Mouse (Mus musculus): Measurements from ENCODE around the gene Ppp1r12a. TPM values are rescaled to one million over a fixed set of nuclear protein-coding genes. Genes with fewer than 3 reads are reported as not detected.

The Ppp1r12a gene
- polyA plus RNA-seq, 1 experiment from 2014 or later = 117 TPM

- WGBS = 92% methylated on average over 4 of the region's 4 CpGs
Observed at GRCm38 (mm10) chr10:108292651-108293050, 130.7 kb downstream of the Ppp1r12a start.

GRCm38 (mm10) chr10:108293620-108294195 is 131.7 kb downstream of the Ppp1r12a start:
- no peak overlapping the region for H3K4me2 ChIP-seq (ENCODE audit: low read length)
- no peak overlapping the region for H3K4me3 ChIP-seq (ENCODE audit: low read depth, low read length)
- no peaks in the 10 kb centered on the region for H3K9me3 ChIP-seq (ENCODE audit: control insufficient read depth, low read length)
- ATAC-seq (replicated peaks; ENCODE audit: low FRiP score, low TSS enrichment, low read depth) = no peak
- no peak for DNase-seq (ENCODE audit: low spot score)
- H3K27ac ChIP-seq (ENCODE audit: low read depth) = no peak overlapping the region
- no peaks in the 10 kb centered on the region for H3K4me1 ChIP-seq (replicated peaks; ENCODE audit: control insufficient read depth, insufficient read depth, low read length)
- 89% methylated on average over 16 of the region's 16 CpGs for WGBS
- H3K9ac ChIP-seq (ENCODE audit: low read length) = no peak overlapping the region
- H3K27me3 ChIP-seq (replicated peaks; ENCODE audit: control insufficient read depth, insufficient read depth, low read length) = no peaks in the 10 kb centered on the region
- H3K36me3 ChIP-seq (ENCODE audit: control insufficient read depth, insufficient read depth, low read length) = no peaks in the 10 kb centered on the region

More at GRCm38 (mm10) chr10:108292651-108293050, 130.7 kb downstream of the Ppp1r12a start:
- H3K4me1 ChIP-seq (replicated peaks; ENCODE audit: control insufficient read depth, insufficient read depth, low read length) = no peaks in the 10 kb centered on the region
- H3K27me3 ChIP-seq (replicated peaks; ENCODE audit: control insufficient read depth, insufficient read depth, low read length) = no peaks in the 10 kb centered on the region
- no peak overlapping the region for H3K4me3 ChIP-seq (ENCODE audit: low read depth, low read length)
- no peak overlapping the region for H3K9ac ChIP-seq (ENCODE audit: low read length)
- H3K27ac ChIP-seq (ENCODE audit: low read depth) = no peak overlapping the region
- no peaks in the 10 kb centered on the region for H3K9me3 ChIP-seq (ENCODE audit: control insufficient read depth, low read length)
- DNase-seq (ENCODE audit: low spot score) = no peak
- no peak overlapping the region for H3K4me2 ChIP-seq (ENCODE audit: low read length)
- H3K36me3 ChIP-seq (ENCODE audit: control insufficient read depth, insufficient read depth, low read length) = no peaks in the 10 kb centered on the region
- no peak for ATAC-seq (replicated peaks; ENCODE audit: low FRiP score, low TSS enrichment, low read depth)

GRCm38 (mm10) chr10:108294766-108295165 is 132.8 kb downstream of the Ppp1r12a start:
- DNase-seq (ENCODE audit: low spot score) (no peak), ATAC-seq (replicated peaks; ENCODE audit: low FRiP score, low TSS enrichment, low read depth) (no peak)
- Histone ChIP-seq H3K4me3 (ENCODE audit: low read depth, low read length) (no peak overlapping the region), H3K36me3 (ENCODE audit: control insufficient read depth, insufficient read depth, low read length) (no peaks in the 10 kb centered on the region), H3K4me1 (replicated peaks; ENCODE audit: control insufficient read depth, insufficient read depth, low read length) (no peaks in the 10 kb centered on the region), H3K27me3 (replicated peaks; ENCODE audit: control insufficient read depth, insufficient read depth, low read length) (no peaks in the 10 kb centered on the region), H3K9ac (ENCODE audit: low read length) (no peak overlapping the region), H3K9me3 (ENCODE audit: control insufficient read depth, low read length) (no peaks in the 10 kb centered on the region), H3K27ac (ENCODE audit: low read depth) (no peak overlapping the region), H3K4me2 (ENCODE audit: low read length) (no peak overlapping the region)
- 91% methylated on average over 7 of the region's 7 CpGs for WGBS

- DNase-seq (ENCODE audit: low spot score) (no peak), ATAC-seq (replicated peaks; ENCODE audit: low FRiP score, low TSS enrichment, low read depth) (no peak)
- no peaks in the 10 kb centered on the region for H3K36me3 ChIP-seq (ENCODE audit: control insufficient read depth, insufficient read depth, low read length)
- H3K4me1 ChIP-seq (replicated peaks; ENCODE audit: control insufficient read depth, insufficient read depth, low read length) = no peaks in the 10 kb centered on the region
- no peak overlapping the region for H3K4me3 ChIP-seq (ENCODE audit: low read depth, low read length)
- no peaks in the 10 kb centered on the region for H3K9me3 ChIP-seq (ENCODE audit: control insufficient read depth, low read length)
- H3K27ac ChIP-seq (ENCODE audit: low read depth) = no peak overlapping the region
- H3K27me3 ChIP-seq (replicated peaks; ENCODE audit: control insufficient read depth, insufficient read depth, low read length) = no peaks in the 10 kb centered on the region
- no peak overlapping the region for H3K9ac ChIP-seq (ENCODE audit: low read length)
- 93% methylated on average over 7 of the region's 7 CpGs for WGBS
- H3K4me2 ChIP-seq (ENCODE audit: low read length) = no peak overlapping the region
Observed at GRCm38 (mm10) chr10:108296446-108296845, 134.5 kb downstream of the Ppp1r12a start.

- WGBS = 94% methylated on average over 13 of the region's 13 CpGs
- no peak overlapping the region for H3K9ac ChIP-seq (ENCODE audit: low read length)
- no peak overlapping the region for H3K27ac ChIP-seq (ENCODE audit: low read depth)
- no peak overlapping the region for H3K4me3 ChIP-seq (ENCODE audit: low read depth, low read length)
- ATAC-seq (replicated peaks; ENCODE audit: low FRiP score, low TSS enrichment, low read depth) = no peak
- H3K4me2 ChIP-seq (ENCODE audit: low read length) = no peak overlapping the region
- H3K27me3 ChIP-seq (replicated peaks; ENCODE audit: control insufficient read depth, insufficient read depth, low read length) = no peaks in the 10 kb centered on the region
- no peaks in the 10 kb centered on the region for H3K36me3 ChIP-seq (ENCODE audit: control insufficient read depth, insufficient read depth, low read length)
- H3K4me1 ChIP-seq (replicated peaks; ENCODE audit: control insufficient read depth, insufficient read depth, low read length) = no peaks in the 10 kb centered on the region
- no peak for DNase-seq (ENCODE audit: low spot score)
- no peaks in the 10 kb centered on the region for H3K9me3 ChIP-seq (ENCODE audit: control insufficient read depth, low read length)
Observed at GRCm38 (mm10) chr10:108298261-108298660, 136.3 kb downstream of the Ppp1r12a start.

- DNase-seq (ENCODE audit: low spot score) = no peak
- Histone ChIP-seq H3K4me3 (ENCODE audit: low read depth, low read length) (no peak overlapping the region), H3K27ac (ENCODE audit: low read depth) (no peak overlapping the region), H3K4me2 (ENCODE audit: low read length) (no peak overlapping the region), H3K9ac (ENCODE audit: low read length) (no peak overlapping the region), H3K36me3 (ENCODE audit: control insufficient read depth, insufficient read depth, low read length) (no peaks in the 10 kb centered on the region), H3K9me3 (ENCODE audit: control insufficient read depth, low read length) (no peaks in the 10 kb centered on the region), H3K4me1 (replicated peaks; ENCODE audit: control insufficient read depth, insufficient read depth, low read length) (no peaks in the 10 kb centered on the region), H3K27me3 (replicated peaks; ENCODE audit: control insufficient read depth, insufficient read depth, low read length) (no peaks in the 10 kb centered on the region)
- 72% methylated on average over 16 of the region's 17 CpGs for WGBS
- ATAC-seq (replicated peaks; ENCODE audit: low FRiP score, low TSS enrichment, low read depth) = no peak
Observed at GRCm38 (mm10) chr10:108298841-108299545, 137.0 kb downstream of the Ppp1r12a start.

- Histone ChIP-seq H3K4me2 (ENCODE audit: low read length) (no peak overlapping the region), H3K4me3 (ENCODE audit: low read depth, low read length) (no peak overlapping the region), H3K4me1 (replicated peaks; ENCODE audit: control insufficient read depth, insufficient read depth, low read length) (no peaks in the 10 kb centered on the region), H3K27me3 (replicated peaks; ENCODE audit: control insufficient read depth, insufficient read depth, low read length) (no peaks in the 10 kb centered on the region), H3K36me3 (ENCODE audit: control insufficient read depth, insufficient read depth, low read length) (no peaks in the 10 kb centered on the region), H3K27ac (ENCODE audit: low read depth) (no peak overlapping the region), H3K9me3 (ENCODE audit: control insufficient read depth, low read length) (no peaks in the 10 kb centered on the region), H3K9ac (ENCODE audit: low read length) (no peak overlapping the region)
- ATAC-seq (replicated peaks; ENCODE audit: low FRiP score, low TSS enrichment, low read depth) (peak; percentile 63; the same call in 1 of the 2 replicates), DNase-seq (ENCODE audit: low spot score) (peak; percentile 56)
- 52% methylated on average over 11 of the region's 11 CpGs for WGBS
Observed at GRCm38 (mm10) chr10:108299828-108300227, 137.8 kb downstream of the Ppp1r12a start.

GRCm38 (mm10) chr10:108300843-108301242 is 138.8 kb downstream of the Ppp1r12a start:
- peak; percentile 55 for ATAC-seq (replicated peaks; ENCODE audit: low FRiP score, low TSS enrichment, low read depth)
- Histone ChIP-seq H3K4me3 (ENCODE audit: low read depth, low read length) (no peak overlapping the region), H3K4me1 (replicated peaks; ENCODE audit: control insufficient read depth, insufficient read depth, low read length) (no peaks in the 10 kb centered on the region), H3K36me3 (ENCODE audit: control insufficient read depth, insufficient read depth, low read length) (no peaks in the 10 kb centered on the region), H3K4me2 (ENCODE audit: low read length) (peak overlapping the region; percentile 31; the same call in 1 of the 2 replicates), H3K9ac (ENCODE audit: low read length) (no peak overlapping the region), H3K9me3 (ENCODE audit: control insufficient read depth, low read length) (no peaks in the 10 kb centered on the region), H3K27me3 (replicated peaks; ENCODE audit: control insufficient read depth, insufficient read depth, low read length) (no peaks in the 10 kb centered on the region), H3K27ac (ENCODE audit: low read depth) (no peak overlapping the region)
- 12% methylated on average over 19 of the region's 19 CpGs for WGBS
- peak; percentile 86 for DNase-seq (ENCODE audit: low spot score)

GRCm38 (mm10) chr10:108307772-108308171 is 145.8 kb downstream of the Ppp1r12a start:
- Histone ChIP-seq H3K36me3 (ENCODE audit: control insufficient read depth, insufficient read depth, low read length) (no peaks in the 10 kb centered on the region), H3K9ac (ENCODE audit: low read length) (no peak overlapping the region), H3K9me3 (ENCODE audit: control insufficient read depth, low read length) (no peaks in the 10 kb centered on the region), H3K27me3 (replicated peaks; ENCODE audit: control insufficient read depth, insufficient read depth, low read length) (no peaks in the 10 kb centered on the region), H3K4me3 (ENCODE audit: low read depth, low read length) (no peak overlapping the region), H3K4me1 (replicated peaks; ENCODE audit: control insufficient read depth, insufficient read depth, low read length) (no peaks in the 10 kb centered on the region), H3K4me2 (ENCODE audit: low read length) (no peak overlapping the region), H3K27ac (ENCODE audit: low read depth) (no peak overlapping the region)
- ATAC-seq (replicated peaks; ENCODE audit: low FRiP score, low TSS enrichment, low read depth) (no peak), DNase-seq (ENCODE audit: low spot score) (peak; percentile 35)
- WGBS = 75% methylated on average over 11 of the region's 11 CpGs

All from intestine, embryonic 14.5 days (tissue).